Mouse (Mus musculus): ENCODE results near the gene Arfgap2.
"Not testable (repeated sequence)": the region's sequence is repeated elsewhere in the genome, so short reads cannot be mapped to it uniquely, and the experiment has no call there.

Arfgap2 gene

DNA sequence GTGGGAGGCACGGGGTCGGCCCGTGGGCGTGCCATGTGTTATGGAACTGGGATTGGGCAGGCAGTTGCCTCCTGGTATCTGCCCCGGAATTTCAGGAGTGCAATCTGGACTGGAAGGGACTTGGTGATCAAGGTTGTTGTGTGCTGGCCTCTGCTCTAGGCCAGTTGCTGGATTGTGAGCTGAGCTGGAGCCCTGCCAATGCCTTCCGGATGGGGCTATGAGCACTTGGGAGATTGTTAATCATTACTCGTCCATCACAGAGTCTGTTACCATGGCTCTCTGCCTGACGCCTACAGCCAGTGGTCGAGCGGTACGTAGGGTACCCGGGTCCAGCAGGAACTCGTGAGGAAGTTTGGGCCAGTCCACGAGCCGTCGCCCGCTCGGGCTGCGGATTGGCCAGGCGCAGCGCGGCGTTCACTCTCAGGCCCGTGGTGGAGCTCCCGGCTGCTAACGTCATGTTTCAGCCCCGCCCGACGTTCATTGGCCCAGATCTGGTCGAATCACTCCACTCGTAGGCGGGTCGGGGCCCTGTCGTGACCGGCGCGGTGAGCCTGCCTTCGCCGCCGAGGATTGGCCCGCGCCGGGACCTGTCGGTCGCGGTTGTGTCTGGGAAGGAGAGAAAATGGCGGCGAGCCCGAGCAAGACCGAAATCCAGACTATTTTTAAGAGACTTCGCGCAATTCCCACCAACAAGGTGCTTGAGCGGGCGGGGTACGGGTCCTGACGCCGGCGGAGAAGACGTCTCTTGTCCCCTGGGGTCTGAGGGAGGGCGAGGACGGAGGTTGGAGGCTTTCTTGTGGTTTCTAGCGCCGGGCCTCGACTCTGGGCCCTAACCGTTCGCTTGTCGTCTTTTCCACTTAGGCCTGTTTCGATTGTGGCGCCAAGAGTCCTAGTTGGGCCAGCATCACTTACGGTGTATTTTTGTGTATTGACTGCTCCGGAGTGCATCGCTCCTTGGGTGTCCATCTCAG, at the start of gene Arfgap2:
Gene Arfgap2, plus strand, starts transcription at position 264 of the 971 bp plus-strand sequence.
- DNase-seq (ENCODE audit: low spot score) = peak; percentile 99

DNA sequence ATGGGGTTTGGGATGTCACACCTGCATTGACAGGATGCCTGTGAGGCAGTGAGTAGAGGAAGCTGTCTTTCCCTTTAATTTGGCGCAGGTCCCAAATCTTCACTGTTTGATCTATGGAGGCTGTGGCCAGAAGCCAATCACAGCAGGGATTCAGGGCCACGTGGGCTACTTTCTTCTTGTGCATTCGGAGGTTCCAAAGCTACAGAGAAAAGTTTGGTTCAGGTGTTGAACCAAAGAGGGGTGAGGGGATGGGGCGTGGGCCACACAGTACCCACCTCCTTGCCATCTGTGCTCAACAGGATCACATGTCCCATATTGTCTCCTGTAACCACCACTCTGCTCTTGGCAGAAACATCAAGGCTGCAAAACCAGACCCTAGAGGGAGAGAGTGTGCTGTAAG, 47.7 kb upstream of the Arfgap2 start:
- DNase-seq (ENCODE audit: low spot score) = no peak

DNA sequence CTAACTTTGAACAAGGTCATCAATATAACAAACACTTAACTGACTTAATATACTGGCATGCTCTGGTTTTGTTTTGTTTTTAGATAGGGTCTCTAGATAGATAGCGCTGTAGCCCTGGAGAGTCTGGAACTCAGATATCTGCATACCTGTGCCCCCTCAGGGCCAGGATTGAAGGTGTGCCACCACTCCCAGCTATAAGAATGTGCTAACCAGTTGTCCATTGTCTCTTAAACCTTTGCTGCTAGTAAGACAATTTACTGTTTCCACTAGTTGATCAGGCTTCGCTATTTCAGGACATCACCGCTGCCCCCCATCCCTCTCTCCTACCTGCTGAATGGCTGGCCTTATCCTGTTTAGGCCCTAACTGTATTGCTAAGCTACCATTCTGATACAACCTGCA, 44.3 kb upstream of the Arfgap2 start:
- no peak for DNase-seq (ENCODE audit: low spot score)

DNA sequence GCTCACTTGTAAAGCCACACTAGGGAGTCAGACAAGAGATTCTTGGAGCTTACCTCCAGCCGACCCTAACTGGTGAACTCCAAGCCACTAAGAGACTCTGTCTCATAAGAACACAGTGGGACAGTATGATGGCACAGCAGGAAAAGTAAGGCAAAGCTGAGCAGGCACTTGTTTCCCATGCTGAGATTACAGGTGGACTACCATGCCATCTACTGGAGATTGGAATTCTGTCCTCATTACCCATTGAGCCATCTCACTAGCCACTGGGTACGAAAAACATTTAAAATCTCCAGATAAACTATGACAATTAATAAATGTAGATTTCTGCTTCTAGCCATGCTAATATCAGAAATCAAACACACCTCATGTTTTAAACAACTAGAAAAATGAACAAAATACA, 41.2 kb upstream of the Arfgap2 start:
- DNase-seq (ENCODE audit: low spot score) = no peak

DNA sequence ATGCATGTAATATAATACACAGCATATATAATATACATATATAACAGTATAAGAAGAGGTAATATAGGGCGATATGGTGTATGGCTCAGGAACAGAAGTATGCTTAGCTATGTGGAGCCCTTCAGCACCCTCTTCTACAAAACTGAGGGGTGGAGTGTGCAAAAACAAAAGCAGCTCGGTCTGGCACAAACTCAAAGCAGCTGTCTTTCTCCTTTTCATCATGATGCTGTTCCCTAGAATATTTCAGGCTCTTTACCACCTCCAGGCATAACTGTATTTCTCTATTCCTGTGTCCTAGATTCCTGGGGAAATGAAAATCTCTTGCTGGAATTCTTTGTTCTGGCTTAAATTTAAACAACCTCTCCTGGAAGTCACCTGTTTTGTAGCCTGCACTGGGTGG, 35.0 kb upstream of the Arfgap2 start:
- DNase-seq (ENCODE audit: low spot score) = no peak

DNA sequence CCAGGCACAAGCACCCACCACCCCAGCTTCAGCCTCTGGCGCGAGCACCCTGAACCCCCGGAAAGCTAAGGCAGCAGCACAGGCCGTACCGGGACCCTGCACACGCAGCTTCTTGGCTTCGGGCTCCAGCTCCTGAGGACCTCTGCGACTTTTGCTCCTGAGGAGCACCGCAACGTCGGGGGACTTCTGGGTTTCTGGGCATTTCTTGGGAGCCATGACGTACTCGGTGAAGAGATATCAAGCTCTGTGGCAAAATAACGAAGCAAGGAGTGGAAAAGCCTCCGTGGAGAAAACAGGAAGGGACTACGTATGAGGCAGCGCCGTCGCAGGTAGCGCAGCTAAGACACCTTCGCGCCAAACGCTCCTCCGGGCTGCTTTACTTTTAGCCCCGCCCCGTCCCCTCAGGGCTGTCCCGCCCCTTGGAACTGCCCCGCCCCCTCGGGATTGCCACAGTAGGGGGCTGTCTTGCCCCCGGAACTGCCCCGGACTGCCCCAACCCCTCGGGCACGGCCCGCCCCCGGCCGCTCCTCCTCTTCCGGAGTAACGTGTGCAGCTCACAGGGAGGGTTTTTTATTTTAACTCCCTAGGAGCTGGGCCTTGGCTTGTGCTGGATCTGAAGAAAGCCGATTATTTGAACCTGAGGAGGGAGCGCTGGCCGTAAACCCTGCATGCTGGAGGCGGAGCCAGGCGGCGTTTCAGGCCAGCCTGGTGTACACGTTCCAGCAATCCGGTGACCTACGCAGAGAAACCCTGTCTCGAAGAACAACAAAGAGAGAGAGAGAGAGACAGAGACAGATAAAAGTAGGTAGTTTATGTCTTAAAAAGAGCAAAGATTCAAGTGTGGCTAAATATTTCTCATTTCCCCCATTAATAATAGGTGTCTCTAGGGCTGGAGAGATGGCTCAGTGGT, 27.9 kb upstream of the Arfgap2 start, which contains the start of gene Ddb2:
Gene Ddb2, minus strand, starts transcription at position 382 of the 910 bp plus-strand sequence.
- DNase-seq (ENCODE audit: low spot score) = peak; percentile 91

DNA sequence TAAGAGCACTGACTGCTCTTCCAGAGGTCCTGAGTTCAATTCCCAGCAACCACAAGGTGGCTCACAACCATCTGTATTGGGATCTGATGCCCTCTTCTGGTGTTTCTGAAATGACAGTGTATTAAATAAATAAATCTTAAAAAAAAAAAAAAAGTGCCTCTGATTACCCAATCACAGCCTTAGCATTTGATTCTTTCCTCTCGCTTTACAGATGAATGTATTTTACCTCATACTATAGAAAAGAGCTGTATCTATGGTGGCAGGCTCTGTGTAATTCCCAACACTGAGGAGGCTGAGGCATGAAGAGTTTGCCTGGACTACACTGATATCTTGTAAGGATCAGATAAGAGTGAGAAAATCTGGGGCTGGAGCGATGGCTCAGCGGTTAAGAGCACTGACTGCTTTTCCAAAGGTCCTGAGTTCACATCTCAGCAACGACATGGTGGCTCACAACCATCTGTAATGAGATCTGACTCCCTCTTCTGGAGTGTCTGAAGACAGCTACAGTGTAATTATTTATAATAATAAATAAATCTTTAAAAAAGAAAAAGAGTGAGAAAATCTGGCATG, 27.2 kb upstream of the Arfgap2 start:
- not testable (repeated sequence) for DNase-seq (ENCODE audit: low spot score)

DNA sequence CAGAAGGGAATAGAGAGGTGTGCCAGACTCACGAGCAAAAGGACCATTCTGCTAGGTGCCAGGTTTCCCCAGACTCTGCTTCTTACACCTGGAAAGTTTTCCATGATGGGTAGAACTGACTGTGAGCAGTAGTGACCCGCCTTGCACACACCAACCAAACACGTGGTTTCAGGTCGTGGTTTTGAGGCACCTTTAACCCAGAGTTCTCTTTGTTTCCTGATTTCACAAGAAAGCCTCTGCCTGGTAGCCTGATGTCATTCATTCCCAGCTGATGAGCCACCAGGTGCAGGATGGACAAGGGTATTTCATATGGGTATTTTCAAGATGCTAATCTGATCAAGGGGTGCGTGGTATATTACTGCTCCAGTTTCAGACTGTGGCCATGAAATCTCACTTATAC, 22.2 kb upstream of the Arfgap2 start:
- no peak for DNase-seq (ENCODE audit: low spot score)

DNA sequence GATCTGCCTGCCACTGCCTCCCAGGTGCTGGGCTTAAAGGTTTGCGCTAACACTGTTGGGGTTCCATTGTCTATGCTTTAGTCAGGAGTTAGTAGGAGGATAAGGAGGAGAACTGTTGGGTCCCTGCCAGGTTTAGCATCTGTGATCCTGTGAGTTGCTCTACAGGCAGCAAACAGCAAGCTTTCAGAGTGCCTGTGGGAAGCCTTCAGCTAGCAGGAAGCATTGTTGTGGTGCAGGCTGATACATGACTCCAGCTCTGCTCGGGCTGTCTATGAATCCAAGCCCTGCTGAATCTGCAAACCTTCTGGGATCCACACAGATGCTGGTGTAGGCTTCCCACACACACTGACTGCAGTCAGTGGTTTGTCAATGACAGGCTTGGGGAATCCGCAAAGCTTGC, 21.4 kb upstream of the Arfgap2 start:
- DNase-seq (ENCODE audit: low spot score) = no peak

DNA sequence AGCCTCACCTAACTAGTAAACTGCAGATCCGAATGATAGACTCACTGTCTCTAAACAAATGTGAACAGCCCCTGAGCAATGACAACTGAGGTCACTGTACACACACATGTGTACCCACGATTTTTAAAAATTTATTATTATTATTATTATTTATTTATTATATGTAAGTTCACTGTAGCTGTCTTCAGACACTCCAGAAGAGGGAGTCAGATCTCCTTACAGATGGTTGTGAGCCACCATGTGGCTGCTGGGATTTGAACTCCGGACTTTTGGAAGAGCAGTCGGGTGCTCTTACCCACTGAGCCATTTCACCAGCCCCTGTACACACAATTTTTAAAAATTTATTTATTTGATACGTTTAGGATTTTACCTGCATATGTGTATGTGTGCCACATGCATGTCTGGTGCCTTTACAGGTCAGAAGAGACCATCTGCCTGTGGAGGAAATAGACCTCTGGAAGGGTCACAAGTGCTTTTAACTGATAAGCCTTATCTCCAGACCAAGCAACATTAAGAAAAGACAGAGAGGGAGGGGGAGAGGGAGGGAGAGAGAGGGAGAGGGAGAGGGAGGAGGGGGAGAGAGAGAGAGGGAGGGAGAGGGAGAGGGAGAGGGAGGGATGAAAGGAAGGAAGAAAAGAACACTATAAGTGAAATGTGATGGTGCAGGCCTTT, 20.1 kb upstream of the Arfgap2 start:
- DNase-seq (ENCODE audit: low spot score) = no peak

DNA sequence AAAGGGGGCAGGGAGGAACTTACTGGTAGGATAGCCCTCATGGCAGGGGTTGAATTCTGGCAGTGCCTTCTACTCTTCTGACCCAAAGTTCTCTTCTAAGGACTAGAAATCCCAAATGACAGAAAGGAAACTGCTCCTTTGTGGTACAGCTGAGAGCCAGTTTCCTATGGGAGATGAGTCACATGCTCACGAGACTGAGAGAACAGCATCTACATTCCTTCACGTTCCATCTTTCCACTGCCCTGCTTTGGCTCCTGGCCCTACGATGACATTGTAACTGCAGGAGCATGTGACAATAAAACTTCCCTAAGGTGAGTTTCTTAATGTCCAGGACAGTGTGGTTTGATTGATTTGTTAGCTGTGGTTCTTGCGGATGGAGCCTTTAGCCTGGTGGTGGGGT, 16.4 kb upstream of the Arfgap2 start:
- no peak for DNase-seq (ENCODE audit: low spot score)

DNA sequence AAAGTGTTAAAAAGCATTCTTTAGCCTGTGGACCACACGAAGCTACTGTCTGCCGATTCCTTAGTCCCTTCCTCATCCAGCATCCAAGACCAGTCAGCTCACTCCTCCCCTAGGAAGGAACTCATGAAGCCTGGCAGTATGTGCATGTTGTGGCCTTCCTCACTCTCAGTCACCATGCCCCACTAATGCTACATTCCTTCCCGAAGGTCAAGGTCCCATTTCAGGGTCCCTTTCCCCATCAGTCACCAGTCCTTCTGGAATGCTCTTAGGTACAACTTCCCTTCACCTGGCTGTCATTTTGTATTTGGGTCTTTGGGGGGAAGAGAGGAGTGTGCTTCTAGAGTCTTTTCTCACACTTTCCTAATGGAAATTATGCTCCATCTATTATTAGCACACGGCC, 12.8 kb upstream of the Arfgap2 start:
- DNase-seq (ENCODE audit: low spot score) = no peak

DNA sequence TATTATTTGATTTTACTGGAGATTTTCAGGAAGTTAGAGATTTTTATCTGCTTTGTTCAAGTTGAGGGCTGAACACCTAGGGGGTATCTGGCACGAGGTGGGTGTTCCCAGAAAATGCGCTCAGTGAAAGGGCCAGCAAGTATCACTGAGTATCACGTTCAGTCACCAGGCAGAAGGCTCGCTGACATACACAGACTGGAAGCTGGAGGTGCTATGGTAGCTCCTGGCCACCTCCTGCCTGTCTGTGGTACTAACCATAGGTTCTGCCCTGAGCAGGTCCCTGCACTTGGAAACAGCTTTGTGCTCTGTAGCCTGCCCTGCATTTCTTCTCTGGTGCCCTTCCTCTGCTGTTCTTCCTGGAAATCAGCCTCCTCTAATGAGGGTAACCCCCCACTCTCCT, 12.3 kb upstream of the Arfgap2 start:
- no peak for DNase-seq (ENCODE audit: low spot score)

DNA sequence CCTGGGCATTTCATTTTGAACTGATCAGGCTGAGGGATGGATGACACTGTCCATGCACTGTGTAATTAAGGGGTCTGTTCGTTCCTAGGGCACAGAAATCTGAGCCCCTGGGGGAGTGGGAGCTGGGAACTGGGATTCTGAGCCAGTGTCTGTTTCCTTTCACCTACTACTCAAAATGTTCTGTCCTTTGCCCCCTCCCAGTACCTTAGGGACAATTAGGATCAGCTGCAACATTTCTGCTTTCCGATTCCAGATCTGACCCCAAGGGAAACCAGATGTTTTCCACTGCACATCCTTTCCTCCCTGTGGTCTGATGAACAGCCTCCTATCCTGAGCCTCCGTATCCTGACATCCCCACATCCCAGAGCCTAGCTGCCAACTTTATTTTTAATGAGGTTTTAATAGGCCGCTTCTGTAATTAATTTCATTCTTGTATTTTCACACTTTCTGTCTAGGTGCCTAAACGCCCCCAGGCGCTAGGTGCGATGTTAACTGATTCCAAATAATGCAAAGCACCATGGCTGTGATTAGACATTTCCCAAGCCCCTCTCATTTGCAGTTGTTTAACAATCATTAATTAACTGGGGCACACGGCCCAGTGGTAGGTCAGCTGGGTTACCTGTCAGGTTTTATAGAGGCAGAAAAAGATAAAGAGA, 9.9 kb upstream of the Arfgap2 start:
- no peak for DNase-seq (ENCODE audit: low spot score)

DNA sequence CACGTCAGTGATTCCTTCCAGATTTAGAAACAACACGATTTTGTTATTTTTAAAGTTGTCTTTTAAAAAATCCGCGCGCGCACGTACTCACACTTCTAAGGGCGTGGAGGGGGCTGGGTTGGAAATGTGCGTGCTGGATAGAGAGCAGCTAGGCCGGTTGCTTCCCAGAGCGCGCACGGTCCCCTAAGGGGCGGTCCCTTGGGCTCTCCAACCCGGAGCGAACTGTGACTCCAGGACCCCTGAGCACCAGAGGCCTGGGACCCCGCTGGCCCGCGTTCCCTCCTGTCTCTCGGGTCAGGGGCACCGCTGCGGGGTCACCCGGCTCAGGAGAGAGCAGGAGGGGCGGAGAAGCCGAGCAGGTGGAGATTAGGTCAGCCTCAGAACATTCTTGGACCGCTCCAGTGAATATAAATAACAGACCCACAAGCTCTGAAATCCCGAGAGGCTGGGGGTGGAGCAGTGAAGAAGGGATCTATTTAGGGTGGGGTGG, 9.1 kb upstream of the Arfgap2 start, which contains the start of gene Pacsin3:
Gene Pacsin3, plus strand, starts transcription at position 294 of the 490 bp plus-strand sequence.
- DNase-seq (ENCODE audit: low spot score) = peak; percentile 63

DNA sequence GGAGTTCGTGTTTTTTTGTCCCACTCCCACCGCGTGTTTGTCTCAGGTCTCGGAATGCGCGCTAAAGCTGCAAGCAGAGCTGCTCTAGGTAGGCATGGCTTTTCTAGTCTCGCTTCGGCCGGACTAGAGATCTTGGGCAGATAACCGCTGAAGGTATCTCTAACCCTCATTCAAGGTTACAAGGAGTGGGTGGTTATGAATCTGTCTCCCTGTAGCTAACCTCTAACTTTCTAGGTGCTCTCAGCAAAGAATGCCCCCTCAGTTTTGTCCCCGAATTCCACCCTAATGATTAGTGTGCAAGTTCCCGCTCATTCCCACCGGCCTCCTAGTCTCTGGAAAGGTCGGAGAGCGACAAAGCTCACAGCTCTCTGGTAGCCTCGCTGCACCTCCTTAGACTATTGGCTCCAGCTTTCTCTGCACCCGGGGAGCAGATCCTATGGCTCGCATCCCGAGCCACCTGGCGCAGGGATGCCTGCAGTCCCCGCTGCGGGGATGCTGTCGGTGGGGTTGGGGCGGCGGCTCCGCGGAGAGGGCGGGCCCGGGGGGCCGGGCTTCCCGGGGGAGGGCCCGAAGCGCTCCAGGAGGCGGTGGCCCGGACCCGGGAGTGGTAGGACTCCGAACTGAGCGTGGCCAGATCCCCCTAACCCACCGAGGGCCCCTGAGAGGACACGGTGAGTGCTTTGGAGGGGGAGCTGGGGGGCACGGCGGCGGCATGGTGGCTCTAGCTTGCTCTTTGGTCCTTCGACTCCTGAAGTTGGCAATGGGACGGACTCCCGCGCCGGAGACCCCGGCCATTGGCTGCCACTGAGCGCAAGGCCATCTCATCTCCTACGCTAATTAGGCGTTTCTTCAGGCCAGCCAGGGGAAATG, 8.3 kb upstream of the Arfgap2 start:
- DNase-seq (ENCODE audit: low spot score) = peak; percentile 77

DNA sequence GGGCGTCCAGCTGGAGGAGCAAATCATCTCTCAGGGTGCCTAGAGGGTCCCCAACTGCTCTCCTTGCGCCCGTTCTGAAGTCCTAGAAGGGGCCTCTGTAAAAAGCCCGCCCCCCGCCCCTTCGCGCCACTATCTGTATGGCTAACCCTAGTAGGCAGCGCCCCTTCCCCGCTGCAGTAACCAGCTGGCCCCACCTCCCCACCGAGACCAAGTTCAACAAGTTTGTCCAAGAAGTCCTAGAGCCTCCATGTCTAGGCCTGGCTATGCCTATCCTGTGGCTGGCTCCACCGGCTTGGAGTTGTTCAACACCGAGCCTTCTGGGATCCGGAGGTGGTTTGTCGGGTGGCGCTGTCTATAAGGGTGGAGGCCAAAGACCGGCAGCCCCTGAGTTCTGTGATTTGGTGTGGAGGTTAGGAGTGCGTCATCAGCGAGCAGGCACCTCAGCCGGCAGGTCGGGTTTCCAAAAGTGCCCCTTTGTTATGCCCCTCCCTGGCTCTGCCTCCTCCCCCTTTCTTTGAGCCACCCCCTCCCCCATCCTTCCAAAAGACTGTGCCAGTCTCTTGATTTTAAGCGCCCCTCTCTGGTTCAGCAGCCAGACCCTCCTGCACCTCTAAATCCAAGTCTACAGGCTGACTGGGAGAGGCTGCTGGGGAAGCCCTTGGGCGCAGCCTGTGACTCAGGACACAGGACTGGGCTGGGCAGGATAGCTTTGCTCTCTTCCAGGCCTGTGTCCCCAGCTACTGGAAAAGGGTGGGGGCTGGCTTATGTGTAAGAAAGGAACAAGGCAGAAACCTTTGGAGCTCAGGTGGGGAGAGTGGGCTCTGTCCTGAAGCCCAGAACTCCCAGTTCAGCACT, 7.4 kb upstream of the Arfgap2 start:
- peak; percentile 74 for DNase-seq (ENCODE audit: low spot score)

DNA sequence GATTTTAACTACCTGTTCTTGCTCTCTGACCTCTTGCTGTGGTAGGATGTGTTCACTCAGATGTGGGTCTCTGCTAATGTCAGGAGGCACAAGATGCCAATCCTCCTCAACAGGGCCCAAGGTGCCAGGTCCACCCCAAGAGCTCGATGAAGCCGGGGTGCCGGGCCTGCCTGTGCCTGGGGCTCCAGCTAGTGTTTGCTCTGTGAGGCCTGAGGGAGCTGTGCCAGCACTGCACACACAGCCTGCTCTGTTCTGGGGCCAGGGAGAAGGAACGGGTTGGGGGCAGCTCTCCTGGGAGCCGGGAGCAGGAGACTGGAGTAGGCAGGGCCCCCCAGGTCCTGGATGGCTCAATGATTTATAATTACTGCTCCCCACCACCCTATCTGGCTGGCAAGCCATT, 6.7 kb upstream of the Arfgap2 start:
- no peak for DNase-seq (ENCODE audit: low spot score)

DNA sequence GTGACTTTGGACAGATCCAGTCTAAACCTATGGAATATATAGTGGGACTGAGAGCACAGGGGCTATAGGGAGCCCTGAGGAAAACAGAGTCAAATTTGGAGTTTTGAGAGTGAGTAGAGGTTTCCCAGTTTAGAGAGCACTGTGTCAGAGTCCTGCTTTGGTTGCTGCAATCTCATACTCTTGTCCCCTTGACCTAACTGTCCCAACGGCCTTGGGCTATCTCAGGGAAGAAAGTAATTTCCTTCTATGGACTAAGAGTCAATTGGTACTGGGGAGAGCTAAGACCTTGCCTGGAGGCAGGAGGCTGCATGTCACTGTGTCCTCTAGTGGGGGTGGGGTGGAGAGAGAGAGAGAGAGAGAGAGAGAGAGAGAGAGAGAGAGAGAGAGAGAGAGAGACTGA, 5.9 kb upstream of the Arfgap2 start:
- DNase-seq (ENCODE audit: low spot score) = no peak
